Mouse (Mus musculus): ENCODE data around the gene Tead1. TPM values are rescaled to one million over a fixed set of nuclear protein-coding genes. Genes with fewer than 3 reads are reported as not detected.

Gene Tead1
- polyA plus RNA-seq, 1 experiment: 4.4 TPM

GRCm38 (mm10) chr7:112793903-112794302 lies 114.8 kb downstream of the Tead1 start:
- 74% methylated on average over 7 of the region's 7 CpGs for WGBS
- no peaks in the 10 kb centered on the region for H3K27me3 ChIP-seq (ENCODE audit: control insufficient read depth, insufficient read depth, low read length)
- no peak overlapping the region for H3K27ac ChIP-seq (ENCODE audit: control insufficient read depth, insufficient read depth, low read length)
- peaks cover 3% of the 10 kb centered on the region for H3K4me1 ChIP-seq (replicated peaks; ENCODE audit: control insufficient read depth, insufficient read depth, low read length)
- no peaks in the 10 kb centered on the region for H3K36me3 ChIP-seq (ENCODE audit: control insufficient read depth, insufficient read depth, low read length)
- no peak for TF ChIP-seq CTCF (IDR thresholded peaks at IDR 0.05; ENCODE audit: borderline replicate concordance, control insufficient read depth, extremely low read depth, insufficient read depth, low read length, poor library complexity)
- TF ChIP-seq POLR2A (IDR thresholded peaks at IDR 0.05; ENCODE audit: control insufficient read depth, extremely low read depth, insufficient read depth, low read length, poor library complexity): no peak
- no peak for DNase-seq
- no peak overlapping the region for H3K4me3 ChIP-seq (ENCODE audit: control insufficient read depth, insufficient read depth, low read length)

DNA sequence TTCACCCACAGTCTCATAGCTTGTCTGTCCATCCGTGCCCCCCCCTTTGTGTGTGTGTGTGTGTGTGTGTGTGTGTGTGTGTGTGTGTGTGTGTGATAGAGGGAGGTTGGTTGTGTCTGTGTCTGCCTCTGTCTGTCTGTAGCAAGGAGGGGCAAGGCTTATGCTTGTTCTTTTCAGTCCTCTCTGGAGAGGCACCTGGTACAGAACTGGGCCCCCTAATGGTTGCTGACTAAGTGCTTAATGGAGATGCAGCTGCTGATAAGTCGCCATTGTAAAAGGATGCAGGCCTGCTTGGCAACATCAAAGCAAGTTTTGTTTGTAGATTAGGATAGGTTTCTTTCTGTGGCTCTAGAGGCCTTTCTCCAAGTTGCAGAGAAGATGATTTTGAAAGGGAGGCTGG lies 115.4 kb downstream of the Tead1 start:
- WGBS: 30% methylated on average over 2 of the region's 2 CpGs
- Histone ChIP-seq H3K36me3 (ENCODE audit: control insufficient read depth, insufficient read depth, low read length) (no peaks in the 10 kb centered on the region), H3K4me1 (replicated peaks; ENCODE audit: control insufficient read depth, insufficient read depth, low read length) (no peaks in the 10 kb centered on the region; the same call in 1 of the 2 replicates), H3K27me3 (ENCODE audit: control insufficient read depth, insufficient read depth, low read length) (no peaks in the 10 kb centered on the region), H3K4me3 (ENCODE audit: control insufficient read depth, insufficient read depth, low read length) (no peak overlapping the region), H3K27ac (ENCODE audit: control insufficient read depth, insufficient read depth, low read length) (no peak overlapping the region)
- no peak for DNase-seq
- TF ChIP-seq POLR2A (IDR thresholded peaks at IDR 0.05; ENCODE audit: control insufficient read depth, extremely low read depth, insufficient read depth, low read length, poor library complexity) (no peak), CTCF (IDR thresholded peaks at IDR 0.05; ENCODE audit: borderline replicate concordance, control insufficient read depth, extremely low read depth, insufficient read depth, low read length, poor library complexity) (no peak)

GRCm38 (mm10) chr7:112797526-112798321 lies 118.6 kb downstream of the Tead1 start:
- no peak for DNase-seq
- no peak overlapping the region for H3K27ac ChIP-seq (ENCODE audit: control insufficient read depth, insufficient read depth, low read length)
- H3K36me3 ChIP-seq (ENCODE audit: control insufficient read depth, insufficient read depth, low read length): no peaks in the 10 kb centered on the region
- 89% methylated on average over 8 of the region's 8 CpGs for WGBS
- TF ChIP-seq CTCF (IDR thresholded peaks at IDR 0.05; ENCODE audit: borderline replicate concordance, control insufficient read depth, extremely low read depth, insufficient read depth, low read length, poor library complexity) (no peak), POLR2A (IDR thresholded peaks at IDR 0.05; ENCODE audit: control insufficient read depth, extremely low read depth, insufficient read depth, low read length, poor library complexity) (no peak)
- no peak overlapping the region for H3K4me3 ChIP-seq (ENCODE audit: control insufficient read depth, insufficient read depth, low read length)
- H3K4me1 ChIP-seq (replicated peaks; ENCODE audit: control insufficient read depth, insufficient read depth, low read length): no peaks in the 10 kb centered on the region
- no peaks in the 10 kb centered on the region for H3K27me3 ChIP-seq (ENCODE audit: control insufficient read depth, insufficient read depth, low read length)

- H3K27ac ChIP-seq (ENCODE audit: control insufficient read depth, insufficient read depth, low read length): no peak overlapping the region
- 84% methylated on average over 8 of the region's 8 CpGs for WGBS
- H3K27me3 ChIP-seq (ENCODE audit: control insufficient read depth, insufficient read depth, low read length): no peaks in the 10 kb centered on the region
- H3K4me1 ChIP-seq (replicated peaks; ENCODE audit: control insufficient read depth, insufficient read depth, low read length): no peaks in the 10 kb centered on the region
- TF ChIP-seq POLR2A (IDR thresholded peaks at IDR 0.05; ENCODE audit: control insufficient read depth, extremely low read depth, insufficient read depth, low read length, poor library complexity): no peak
- no peak for DNase-seq
- H3K36me3 ChIP-seq (ENCODE audit: control insufficient read depth, insufficient read depth, low read length): no peaks in the 10 kb centered on the region
- H3K4me3 ChIP-seq (ENCODE audit: control insufficient read depth, insufficient read depth, low read length): no peak overlapping the region
Measured at GRCm38 (mm10) chr7:112801706-112802105, 122.6 kb downstream of the Tead1 start.

DNA sequence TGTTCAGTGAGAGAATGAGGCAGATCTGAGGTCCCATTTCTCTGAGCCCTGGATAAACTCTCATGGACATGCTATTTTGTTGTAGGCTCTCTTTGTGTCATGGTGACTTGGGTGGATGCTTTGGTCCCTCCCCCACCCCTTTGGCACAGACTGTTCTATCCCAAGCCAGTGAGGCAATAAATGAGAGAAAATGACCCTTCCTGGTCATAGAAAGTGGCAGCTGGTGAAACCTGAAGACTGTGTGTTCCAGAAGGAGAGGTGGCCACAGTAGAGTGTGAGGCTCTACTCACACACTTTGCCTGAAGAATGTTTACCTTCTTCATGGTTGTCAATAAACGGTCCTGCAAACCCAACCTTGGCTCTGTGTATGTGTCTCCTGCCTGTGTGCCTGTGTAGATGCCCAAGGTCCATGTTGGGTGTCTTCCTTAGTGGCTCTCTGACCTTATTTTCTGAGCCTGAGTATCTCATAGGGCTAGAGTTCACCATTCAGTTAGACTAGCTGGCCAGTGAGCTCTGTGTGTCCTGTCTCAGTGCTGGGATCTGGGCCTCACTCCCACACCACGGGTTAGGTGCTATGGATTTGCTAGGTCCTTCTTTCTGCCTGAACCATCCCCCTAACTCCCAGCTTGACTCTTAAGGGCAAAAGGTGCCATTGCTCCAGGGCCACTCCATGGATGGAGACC lies 127.7 kb downstream of the Tead1 start:
- no peak overlapping the region for H3K27ac ChIP-seq (ENCODE audit: control insufficient read depth, insufficient read depth, low read length)
- 72% methylated on average over 2 of the region's 2 CpGs for WGBS
- no peaks in the 10 kb centered on the region for H3K27me3 ChIP-seq (ENCODE audit: control insufficient read depth, insufficient read depth, low read length)
- no peak for TF ChIP-seq POLR2A (IDR thresholded peaks at IDR 0.05; ENCODE audit: control insufficient read depth, extremely low read depth, insufficient read depth, low read length, poor library complexity)
- no peak for TF ChIP-seq CTCF (IDR thresholded peaks at IDR 0.05; ENCODE audit: borderline replicate concordance, control insufficient read depth, extremely low read depth, insufficient read depth, low read length, poor library complexity)
- H3K4me3 ChIP-seq (ENCODE audit: control insufficient read depth, insufficient read depth, low read length): no peak overlapping the region
- DNase-seq: no peak
- no peaks in the 10 kb centered on the region for H3K4me1 ChIP-seq (replicated peaks; ENCODE audit: control insufficient read depth, insufficient read depth, low read length)
- no peaks in the 10 kb centered on the region for H3K36me3 ChIP-seq (ENCODE audit: control insufficient read depth, insufficient read depth, low read length)

GRCm38 (mm10) chr7:112807401-112807751 lies 128.3 kb downstream of the Tead1 start:
- Histone ChIP-seq H3K4me1 (replicated peaks; ENCODE audit: control insufficient read depth, insufficient read depth, low read length) (no peaks in the 10 kb centered on the region), H3K36me3 (ENCODE audit: control insufficient read depth, insufficient read depth, low read length) (no peaks in the 10 kb centered on the region), H3K27me3 (ENCODE audit: control insufficient read depth, insufficient read depth, low read length) (no peaks in the 10 kb centered on the region), H3K27ac (ENCODE audit: control insufficient read depth, insufficient read depth, low read length) (no peak overlapping the region), H3K4me3 (ENCODE audit: control insufficient read depth, insufficient read depth, low read length) (no peak overlapping the region)
- DNase-seq: no peak
- 47% methylated on average over 6 of the region's 6 CpGs for WGBS
- TF ChIP-seq POLR2A (IDR thresholded peaks at IDR 0.05; ENCODE audit: control insufficient read depth, extremely low read depth, insufficient read depth, low read length, poor library complexity) (no peak), CTCF (IDR thresholded peaks at IDR 0.05; ENCODE audit: borderline replicate concordance, control insufficient read depth, extremely low read depth, insufficient read depth, low read length, poor library complexity) (no peak)
